In the genomic region with DNA sequence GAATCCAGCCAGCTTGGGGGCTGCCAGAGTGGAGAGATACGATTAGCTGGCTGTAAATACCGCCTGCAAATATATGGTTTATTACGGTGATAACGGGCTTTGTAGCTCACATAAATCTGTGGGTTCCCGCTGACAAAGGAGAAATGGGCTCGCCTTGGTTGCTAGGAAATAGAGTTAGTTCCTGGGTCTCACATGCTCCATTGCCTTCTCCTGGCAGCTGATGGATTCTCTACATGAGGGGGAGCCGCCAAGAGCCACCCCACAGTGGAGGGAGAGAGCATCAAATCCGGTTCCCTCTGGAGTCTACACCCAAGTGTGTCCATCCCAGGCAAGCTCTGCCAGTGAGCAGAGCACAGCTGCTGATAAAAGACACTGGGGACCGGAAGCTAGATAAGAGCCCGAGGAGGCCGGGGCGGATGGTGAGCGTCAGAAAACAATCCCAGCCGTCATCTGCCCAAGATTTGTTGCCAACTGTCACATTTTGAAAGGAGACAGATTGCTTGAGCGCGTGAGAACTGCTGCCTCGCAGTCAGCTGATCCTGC, we compare ENCODE assay signal across 8 mouse cellular contexts.
A peak's percentile ranks its signal among the peaks of the same experiment; 100 is the strongest.
DNase-seq lines count a peak whose midpoint lies in the region; ATAC-seq and TF ChIP-seq lines count a peak whose summit lies in the region.

No protein-coding gene starts in this region.

- no peak overlapping the region for H3K9ac ChIP-seq in heart, embryonic 11.5 days (ENCODE audit: low read depth, low read length)
- no peak overlapping the region for H3K9ac ChIP-seq in midbrain, embryonic 13.5 days (replicated peaks)

- H3K4me2 ChIP-seq in heart, embryonic 11.5 days: peak overlapping the region; percentile 39; the same call in 1 of the 2 replicates
- H3K4me2 ChIP-seq in midbrain, embryonic 13.5 days (replicated peaks): peak overlapping the region; percentile 44

- peaks cover 32% of the 10 kb centered on the region for H3K27me3 ChIP-seq in heart, embryonic 11.5 days (ENCODE audit: control insufficient read depth, insufficient read depth, low read length)
- H3K27me3 ChIP-seq in kidney, adult 2 months (replicated peaks; ENCODE audit: control insufficient read depth, insufficient read depth, low read length): no peaks in the 10 kb centered on the region
- peaks cover 75% of the 10 kb centered on the region for H3K27me3 ChIP-seq in limb, embryonic 10.5 days (ENCODE audit: low read depth, poor library complexity, severe bottlenecking)
- H3K27me3 ChIP-seq in midbrain, embryonic 13.5 days: peaks cover 18% of the 10 kb centered on the region
- no peaks in the 10 kb centered on the region for H3K27me3 ChIP-seq in thymus, adult 2 months (ENCODE audit: control insufficient read depth, insufficient read depth, low read length)

- WGBS in heart, embryonic 11.5 days (ENCODE audit: insufficient replicate concordance): 15% methylated on average over 17 of the region's 17 CpGs
- WGBS in kidney, adult 2 months: 16% methylated on average over 17 of the region's 17 CpGs
- WGBS in limb, embryonic 10.5 days: 10% methylated on average over 17 of the region's 17 CpGs
- WGBS in midbrain, embryonic 13.5 days: 21% methylated on average over 17 of the region's 17 CpGs
- WGBS in thymus, adult 2 months: 3% methylated on average over 17 of the region's 17 CpGs

- peak overlapping the region; percentile 7; the same call in 1 of the 2 replicates for H3K27ac ChIP-seq in heart, embryonic 11.5 days (ENCODE audit: low read depth, low read length)
- H3K27ac ChIP-seq in kidney, adult 2 months (ENCODE audit: insufficient read depth, low read depth, low read length): no peak overlapping the region
- peak overlapping the region; percentile 50 for H3K27ac ChIP-seq in limb, embryonic 10.5 days
- H3K27ac ChIP-seq in midbrain, embryonic 13.5 days: peak overlapping the region; percentile 68
- H3K27ac ChIP-seq in thymus, adult 2 months (ENCODE audit: control insufficient read depth, insufficient read depth, low read length): no peak overlapping the region

- peak; percentile 80 for DNase-seq in MN1 (ENCODE audit: low spot score)
- DNase-seq in embryo, embryonic 10.5 days (ENCODE audit: low spot score): peak; percentile 61
- peak; percentile 84 for DNase-seq in kidney, adult 2 months
- peak; percentile 57 for DNase-seq in limb, embryonic 10.5 days (ENCODE audit: low spot score)
- peak; percentile 25 for DNase-seq in thymus, adult 2 months

- no peaks in the 10 kb centered on the region for H3K36me3 ChIP-seq in heart, embryonic 11.5 days (ENCODE audit: control insufficient read depth, insufficient read depth, low read length)
- H3K36me3 ChIP-seq in kidney, adult 2 months (ENCODE audit: control insufficient read depth, insufficient read depth, low read length): no peaks in the 10 kb centered on the region
- H3K36me3 ChIP-seq in limb, embryonic 10.5 days: no peaks in the 10 kb centered on the region
- no peaks in the 10 kb centered on the region for H3K36me3 ChIP-seq in midbrain, embryonic 13.5 days
- H3K36me3 ChIP-seq in thymus, adult 2 months (ENCODE audit: control insufficient read depth, insufficient read depth, low read length): no peaks in the 10 kb centered on the region

- peak; percentile 85 for ATAC-seq in heart, embryonic 11.5 days (replicated peaks; ENCODE audit: insufficient number of reproducible peaks, low FRiP score, low TSS enrichment)
- peak; percentile 87 for ATAC-seq in midbrain, embryonic 13.5 days
- ATAC-seq in activated CD4-positive, CD25-positive, alpha-beta regulatory T cell, adult 4 months: no peak

- no peaks in the 10 kb centered on the region for H3K9me3 ChIP-seq in heart, embryonic 11.5 days (replicated peaks; ENCODE audit: control insufficient read depth, low read length)
- H3K9me3 ChIP-seq in limb, embryonic 10.5 days (replicated peaks): no peaks in the 10 kb centered on the region
- H3K9me3 ChIP-seq in midbrain, embryonic 13.5 days: no peaks in the 10 kb centered on the region

- H3K4me1 ChIP-seq in heart, embryonic 11.5 days (ENCODE audit: control insufficient read depth, insufficient read depth, low read length): peaks cover 19% of the 10 kb centered on the region
- H3K4me1 ChIP-seq in kidney, adult 2 months (ENCODE audit: control insufficient read depth, insufficient read depth, low read length): peaks cover 8% of the 10 kb centered on the region; the same call in 1 of the 2 replicates
- H3K4me1 ChIP-seq in limb, embryonic 10.5 days: peaks cover 51% of the 10 kb centered on the region
- H3K4me1 ChIP-seq in midbrain, embryonic 13.5 days (replicated peaks): peaks cover 16% of the 10 kb centered on the region
- peaks cover 13% of the 10 kb centered on the region for H3K4me1 ChIP-seq in thymus, adult 2 months (replicated peaks; ENCODE audit: control insufficient read depth, insufficient read depth, low read length)

- TF ChIP-seq CTCF in kidney, adult 2 months (conservative IDR thresholded peaks at IDR 0.05; ENCODE audit: insufficient read depth, insufficient read length, low read depth, low read length): no peak
- no peak for TF ChIP-seq CTCF in thymus, adult 2 months (IDR thresholded peaks at IDR 0.05; ENCODE audit: borderline replicate concordance, control insufficient read depth, extremely low read depth, insufficient read depth, low read length, poor library complexity)

- TF ChIP-seq POLR2A in kidney, adult 2 months (IDR thresholded peaks at IDR 0.05; ENCODE audit: low read depth, low read length): no peak
- TF ChIP-seq POLR2A in thymus, adult 2 months (IDR thresholded peaks at IDR 0.05; ENCODE audit: control insufficient read depth, extremely low read depth, insufficient read depth, low read length, poor library complexity): no peak

- H3K4me3 ChIP-seq in heart, embryonic 11.5 days (ENCODE audit: low read depth, low read length): no peak overlapping the region
- no peak overlapping the region for H3K4me3 ChIP-seq in kidney, adult 2 months (ENCODE audit: insufficient read depth, low read depth, low read length)
- peak overlapping the region; percentile 3; the same call in 1 of the 2 replicates for H3K4me3 ChIP-seq in limb, embryonic 10.5 days
- no peak overlapping the region for H3K4me3 ChIP-seq in midbrain, embryonic 13.5 days (replicated peaks)
- H3K4me3 ChIP-seq in thymus, adult 2 months (ENCODE audit: control insufficient read depth, insufficient read depth, low read length): no peak overlapping the region

Comparison
In these comparisons a context has a peak if more than half of its experiments do, and no peak if none do; other contexts are left out.
1. DNase-seq: peak in every context shown above with its lines; median percentile 84 in kidney, adult 2 months; 80 in MN1; 61 in embryo, embryonic 10.5 days; 57 in limb, embryonic 10.5 days; 25 in thymus, adult 2 months.
2. H3K27ac ChIP-seq: peak in heart, embryonic 11.5 days (single experiment), limb, embryonic 10.5 days (single experiment) and midbrain, embryonic 13.5 days (single experiment); none in kidney, adult 2 months (single experiment) and thymus, adult 2 months (single experiment).